Mouse (Mus musculus) embryonic fibroblast, embryonic 13.5 days (primary cell): ENCODE data around the gene Cnksr3.

Source experiments
- CTCF ChIP-seq: IDR thresholded peaks from 2 replicates; pipeline ENCODE4 v1.5.1; 2011; ENCODE audit warnings: mild to moderate bottlenecking, control low read depth, low read length, moderate library complexity, borderline replicate concordance; ENCODE audit not compliant: insufficient read depth
- POLR2A ChIP-seq: IDR thresholded peaks from 2 replicates; pipeline ENCODE4 v1.6.1; 2011; ENCODE audit warnings: low read depth, mild to moderate bottlenecking, control low read depth, low read length, moderate library complexity

GRCm38 (mm10) chr10:7117785-7118184 lies 94.3 kb downstream of the Cnksr3 start:
- TF ChIP-seq CTCF: no peak
- no peak for TF ChIP-seq POLR2A
